Mouse (Mus musculus) spleen, adult 2 months (tissue): Measurements from ENCODE around the gene Avl9.

Experiments used
- CTCF ChIP-seq: fragments of 200-500 bp; IDR thresholded peaks from 2 replicates; pipeline ENCODE4 v1.5.1; 2011; ENCODE audit warnings: mild to moderate bottlenecking, inconsistent platforms; ENCODE audit not compliant: insufficient read depth, insufficient read length, insufficient replicate concordance; ENCODE audit errors: extremely low read depth
- POLR2A ChIP-seq: fragments of 200-500 bp; IDR thresholded peaks from 2 replicates; pipeline ENCODE4 v1.6.1; 2011; ENCODE audit warnings: low read depth, low read length, inconsistent platforms

DNA sequence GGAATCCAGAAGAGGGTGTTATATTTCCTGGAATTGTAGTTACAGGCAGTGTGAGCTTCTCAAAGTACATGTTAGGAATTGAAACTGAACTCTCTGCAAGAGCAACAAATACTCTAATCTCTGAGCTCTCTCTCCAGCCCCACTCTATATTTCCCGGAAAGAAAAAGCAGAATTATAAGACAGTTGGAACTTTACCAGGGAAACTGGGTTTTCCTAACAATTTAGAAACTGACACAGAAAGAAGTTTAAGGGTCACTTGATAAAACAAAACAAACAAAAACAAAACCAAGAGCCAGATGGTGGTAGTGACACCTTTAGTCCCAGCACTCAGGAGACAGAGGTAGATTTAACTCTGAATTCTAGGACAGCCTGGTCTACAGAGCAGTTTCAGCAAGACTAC lies 4.4 kb downstream of the Avl9 start:
- TF ChIP-seq CTCF (no peak), POLR2A (no peak)
